Mouse (Mus musculus) stomach, postnatal 0 days (tissue): Measurements from ENCODE around the gene Copz2. TPM values are rescaled to one million over a fixed set of nuclear protein-coding genes. Genes with fewer than 3 reads are reported as not detected.
A peak's percentile ranks its signal among the peaks of the same experiment; 100 is the strongest.

Experiments used
- ATAC-seq: fragments of 200-750 bp; cut with Nextera tagmentation; 2 replicates; pipeline ENCODE4 v1.8.0; 2017; ENCODE audit not compliant: low FRiP score, low TSS enrichment
- DNase-seq: peaks from one replicate; pipeline ENCODE4 v3.0.0-alpha.2; 2016; ENCODE audit warnings: low spot score
- H3K27ac ChIP-seq: fragments of 300-500 bp; sonication (generic); replicated peaks from 2 replicates; pipeline ENCODE4 v1.5.1; 2014; ENCODE audit warnings: mild to moderate bottlenecking, control low read depth
- H3K27me3 ChIP-seq: fragments of 300-500 bp; sonication (generic); 2 replicates; pipeline ENCODE4 v1.6.1; 2014; ENCODE audit warnings: low read length; ENCODE audit not compliant: control insufficient read depth, insufficient read depth
- H3K36me3 ChIP-seq: fragments of 300-500 bp; sonication (generic); 2 replicates; pipeline ENCODE4 v1.6.1; 2014; ENCODE audit warnings: low read length, mixed read lengths; ENCODE audit not compliant: control insufficient read depth, insufficient read depth
- H3K4me1 ChIP-seq: fragments of 300-500 bp; sonication (generic); replicated peaks from 2 replicates; pipeline ENCODE4 v1.6.1; 2014; ENCODE audit warnings: antibody characterized with exemption; ENCODE audit not compliant: control insufficient read depth, insufficient read depth
- H3K4me2 ChIP-seq: fragments of 300-500 bp; sonication (generic); replicated peaks from 2 replicates; pipeline ENCODE4 v1.6.1; 2014; ENCODE audit warnings: low read depth, mild to moderate bottlenecking, control low read depth, moderate library complexity
- H3K4me3 ChIP-seq: fragments of 300-500 bp; sonication (generic); 2 replicates; pipeline ENCODE4 v1.5.1; 2014; ENCODE audit warnings: low read depth, low read length, control low read depth
- H3K9ac ChIP-seq: fragments of 300-500 bp; sonication (generic); 2 replicates; pipeline ENCODE4 v1.6.1; 2014; ENCODE audit warnings: mild to moderate bottlenecking, low read length, control low read depth, mixed read lengths
- H3K9me3 ChIP-seq: fragments of 300-500 bp; sonication (generic); 2 replicates; pipeline ENCODE4 v1.6.1; 2016; ENCODE audit warnings: low read length; ENCODE audit not compliant: control insufficient read depth
- CTCF ChIP-seq: IDR thresholded peaks from 2 replicates; pipeline ENCODE4 v1.5.1; 2016; ENCODE audit warnings: antibody characterized with exemption, low read depth, mild to moderate bottlenecking, moderate library complexity
- EP300 ChIP-seq: optimal IDR thresholded peaks from 2 replicates; pipeline ENCODE3; 2016; ENCODE audit warnings: antibody characterized with exemption
- WGBS: fragments of 180-500 bp; shearing (Covaris S2); extraction: QIAGEN DNeasy Blood & Tissue Kit; methylation state at CpG from one replicate; pipeline ENCODE4 v1.1.7; 2014; 5-methylcytosine and 5-hydroxymethylcytosine counted together
- polyA plus RNA-seq: library from polyadenylated mRNA; unstranded; fragments of >200 nt; fragmentation: Nextera tagmentation; extraction: Ambion mirVana; gene quantifications from 2 replicates; pipeline ENCODE4 v1.2.1, GENCODE M21; 2015

Gene Copz2
- polyA plus RNA-seq, 1 experiment from 2014 or later = 95.1 TPM

DNA sequence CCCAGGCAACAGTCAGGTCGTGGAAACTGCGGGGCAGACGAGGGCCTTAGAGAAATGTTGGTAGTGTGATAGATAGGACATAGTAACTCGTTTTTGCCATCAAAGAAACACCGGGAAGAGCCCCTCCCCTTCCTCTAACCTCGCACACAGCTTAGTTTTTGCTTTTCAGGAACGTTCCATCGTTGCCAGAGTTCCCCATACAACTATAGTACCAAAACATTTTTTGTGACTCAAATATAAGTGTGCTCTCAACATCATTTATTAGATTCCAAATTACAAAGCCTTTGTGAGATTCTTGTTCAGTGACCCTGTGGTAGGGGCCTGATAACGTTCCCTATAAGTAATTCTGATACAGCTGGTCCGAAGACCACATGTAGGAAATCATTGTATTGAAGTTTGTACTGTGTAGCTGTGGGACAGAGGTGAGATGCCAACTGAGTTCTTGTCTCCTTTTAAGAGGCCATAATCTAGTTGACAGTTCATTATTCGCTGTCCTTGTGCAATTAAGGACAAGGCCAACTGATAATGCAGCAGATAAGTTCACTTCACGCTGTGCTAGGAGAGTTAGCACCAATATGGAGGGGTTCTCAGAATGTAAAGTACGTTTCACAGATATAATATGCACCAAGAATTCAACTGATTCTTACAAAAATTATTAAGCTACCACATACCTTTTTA lies 19.0 kb upstream of the Copz2 start:
- TF ChIP-seq CTCF = no peak
- TF ChIP-seq EP300 = no peak
- Histone ChIP-seq H3K4me3 (peak overlapping the region; percentile 59), H3K4me2 (peak overlapping the region; percentile 54), H3K4me1 (peaks cover 10% of the 10 kb centered on the region), H3K27ac (peak overlapping the region; percentile 94), H3K36me3 (no peaks in the 10 kb centered on the region), H3K9ac (peak overlapping the region; percentile 67), H3K27me3 (no peaks in the 10 kb centered on the region), H3K9me3 (no peaks in the 10 kb centered on the region)
- 20% methylated on average over 13 of the region's 13 CpGs for WGBS
- ATAC-seq (no peak), DNase-seq (no peak)

GRCm38 (mm10) chr11:96831516-96831915 lies 18.2 kb upstream of the Copz2 start:
- no peak overlapping the region for H3K9ac ChIP-seq
- no peaks in the 10 kb centered on the region for H3K27me3 ChIP-seq
- H3K4me2 ChIP-seq = no peak overlapping the region
- H3K4me1 ChIP-seq = peaks cover 10% of the 10 kb centered on the region
- DNase-seq = no peak
- H3K9me3 ChIP-seq = no peaks in the 10 kb centered on the region
- H3K27ac ChIP-seq = no peak overlapping the region
- 54% methylated on average over 4 of the region's 4 CpGs for WGBS
- TF ChIP-seq CTCF (no peak), EP300 (no peak)
- no peak overlapping the region for H3K4me3 ChIP-seq
- no peak for ATAC-seq
- no peaks in the 10 kb centered on the region for H3K36me3 ChIP-seq

- 86% methylated on average over 3 of the region's 3 CpGs for WGBS
- H3K36me3 ChIP-seq = no peaks in the 10 kb centered on the region
- DNase-seq (no peak), ATAC-seq (no peak)
- no peak overlapping the region for H3K4me2 ChIP-seq
- H3K9me3 ChIP-seq = no peaks in the 10 kb centered on the region
- no peak overlapping the region for H3K27ac ChIP-seq
- peaks cover 2% of the 10 kb centered on the region for H3K4me1 ChIP-seq
- TF ChIP-seq CTCF = no peak
- TF ChIP-seq EP300 = no peak
- H3K4me3 ChIP-seq = no peak overlapping the region
- H3K27me3 ChIP-seq = no peaks in the 10 kb centered on the region
- no peak overlapping the region for H3K9ac ChIP-seq
Observed at GRCm38 (mm10) chr11:96832541-96832940, 17.1 kb upstream of the Copz2 start.

DNA sequence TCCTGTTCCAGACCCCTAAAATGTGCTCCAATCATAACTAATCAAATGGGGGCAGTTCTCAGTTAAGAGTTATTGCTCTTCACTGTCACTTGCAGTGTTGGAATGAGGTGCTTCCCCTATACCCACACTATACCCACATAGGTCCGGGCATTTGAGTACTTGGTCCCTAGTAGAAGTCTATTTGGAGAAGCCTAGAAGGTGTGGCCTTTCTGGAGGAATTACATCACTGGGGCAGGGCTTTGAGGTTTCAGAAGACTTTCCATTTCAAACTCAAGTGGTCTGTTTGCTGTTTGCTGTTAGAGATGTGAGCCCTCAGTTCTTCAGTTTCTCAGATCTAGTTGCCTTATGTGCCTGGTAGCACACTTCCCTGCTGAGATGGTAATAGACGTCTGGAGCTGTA lies 16.7 kb upstream of the Copz2 start:
- 50% methylated on average over 2 of the region's 2 CpGs for WGBS
- Histone ChIP-seq H3K4me1 (no peaks in the 10 kb centered on the region), H3K9ac (no peak overlapping the region), H3K4me2 (no peak overlapping the region), H3K36me3 (no peaks in the 10 kb centered on the region), H3K27me3 (no peaks in the 10 kb centered on the region), H3K9me3 (no peaks in the 10 kb centered on the region), H3K4me3 (no peak overlapping the region), H3K27ac (no peak overlapping the region)
- TF ChIP-seq EP300 = no peak
- TF ChIP-seq CTCF = no peak
- DNase-seq (no peak), ATAC-seq (no peak)

- H3K9me3 ChIP-seq = no peaks in the 10 kb centered on the region
- no peak overlapping the region for H3K4me2 ChIP-seq
- H3K27me3 ChIP-seq = no peaks in the 10 kb centered on the region
- no peaks in the 10 kb centered on the region for H3K4me1 ChIP-seq
- no peak overlapping the region for H3K27ac ChIP-seq
- no peaks in the 10 kb centered on the region for H3K36me3 ChIP-seq
- 90% methylated on average over 1 of the region's 1 CpGs for WGBS
- no peak overlapping the region for H3K4me3 ChIP-seq
- ATAC-seq (no peak), DNase-seq (no peak)
- TF ChIP-seq EP300 (no peak), CTCF (no peak)
- no peak overlapping the region for H3K9ac ChIP-seq
Observed at GRCm38 (mm10) chr11:96834127-96834526, 15.5 kb upstream of the Copz2 start.

DNA sequence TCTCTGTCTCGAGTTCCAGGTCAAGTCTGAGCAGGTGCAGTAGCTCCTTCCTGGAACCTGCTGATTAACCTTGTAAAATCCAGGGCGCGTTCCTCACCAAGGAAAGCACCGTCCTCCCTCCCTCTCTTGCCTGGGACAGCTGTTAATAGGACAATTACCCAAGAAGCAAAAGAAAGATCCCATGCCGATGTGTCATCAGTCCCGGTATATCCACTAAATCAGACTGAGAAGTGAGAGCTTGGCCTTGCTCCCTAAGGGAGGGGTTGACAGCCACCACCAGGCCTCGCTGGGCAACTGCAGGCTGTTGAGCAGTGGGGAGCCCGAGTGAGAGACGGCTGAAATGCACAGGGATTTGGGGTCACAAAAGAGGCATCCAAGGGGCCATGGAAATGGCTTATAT lies 12.4 kb upstream of the Copz2 start:
- peak; percentile 41 for DNase-seq

More for the DNA sequence above, 12.4 kb upstream of the Copz2 start:
- Histone ChIP-seq H3K9me3 (no peaks in the 10 kb centered on the region), H3K9ac (no peak overlapping the region), H3K4me1 (no peaks in the 10 kb centered on the region), H3K36me3 (no peaks in the 10 kb centered on the region), H3K4me2 (no peak overlapping the region), H3K27me3 (no peaks in the 10 kb centered on the region), H3K4me3 (no peak overlapping the region), H3K27ac (peak overlapping the region; percentile 13; the same call in 1 of the 2 replicates)
- peak; percentile 78 for ATAC-seq
- 25% methylated on average over 9 of the region's 9 CpGs for WGBS
- TF ChIP-seq EP300 = no peak
- peak; percentile 73 for TF ChIP-seq CTCF
